Mouse (Mus musculus) CH12.LX (cell line): Measurements from ENCODE around the gene Gm45717. TPM values are rescaled to one million over a fixed set of nuclear protein-coding genes. Genes with fewer than 3 reads are reported as not detected.

Experiments used
- DNase-seq: peaks from one replicate; pipeline ENCODE4 v3.0.0-alpha.2; 2013; ENCODE audit errors: extremely low read depth
- H3K27ac ChIP-seq: 2 replicates; pipeline ENCODE4 v1.5.1; 2012; ENCODE audit warnings: low read depth, mild to moderate bottlenecking, control low read depth, moderate library complexity; ENCODE audit not compliant: insufficient read depth
- H3K27me3 ChIP-seq: replicated peaks from 2 replicates; pipeline ENCODE3; 2012; ENCODE audit warnings: inconsistent platforms
- H3K36me3 ChIP-seq, 2 experiments: replicated peaks in 1 of 2; 2 replicates each; pipeline versions ENCODE3 to v1.6.1; 2012; ENCODE audit warnings: inconsistent platforms in 1 of 2, low read length in 1 of 2, mild to moderate bottlenecking in 1 of 2, mixed read lengths in 1 of 2, moderate library complexity in 1 of 2; ENCODE audit not compliant: control insufficient read depth in 1 of 2, insufficient read depth in 1 of 2
- H3K4me1 ChIP-seq, 2 experiments: 2 replicates each; pipeline ENCODE4 v1.6.1; 2012; ENCODE audit warnings: inconsistent platforms in 1 of 2, moderate library complexity in 1 of 2; ENCODE audit not compliant: insufficient read depth in 2 of 2, control insufficient read depth in 1 of 2
- H3K4me2 ChIP-seq: 2 replicates; pipeline ENCODE4 v1.6.1; 2012; ENCODE audit warnings: low read depth, mild to moderate bottlenecking, control low read depth; ENCODE audit not compliant: poor library complexity, insufficient read depth, severe bottlenecking
- H3K4me3 ChIP-seq, 3 experiments: fragments of 150-350 bp in 1 of 3; sonication (generic) in 1 of 3; replicated peaks in 1 of 3; 2 replicates each; pipeline versions ENCODE3 to v1.5.1; 2011 to 2012; ENCODE audit warnings: low read depth in 2 of 3, low read length in 2 of 3, mild to moderate bottlenecking in 2 of 3, moderate library complexity in 2 of 3, control low read depth in 1 of 3, improper control_type of control experiment in 1 of 3, inconsistent platforms in 1 of 3, mixed read lengths in 1 of 3; ENCODE audit not compliant: poor library complexity in 1 of 3
- H3K79me2 ChIP-seq: replicated peaks from 2 replicates; pipeline ENCODE4 v1.6.1; 2012; ENCODE audit warnings: mild to moderate bottlenecking, moderate library complexity; ENCODE audit not compliant: control insufficient read depth, poor library complexity, insufficient read depth, severe bottlenecking; ENCODE audit errors: extremely low read depth
- H3K9ac ChIP-seq: 2 replicates; pipeline ENCODE4 v1.6.1; 2012; ENCODE audit warnings: low read depth, mild to moderate bottlenecking, control low read depth, moderate library complexity; ENCODE audit not compliant: insufficient read depth
- H3K9me3 ChIP-seq: replicated peaks from 2 replicates; pipeline ENCODE3; 2012; ENCODE audit warnings: low read length, inconsistent platforms, mixed read lengths
- BHLHE40 ChIP-seq: IDR thresholded peaks from 2 replicates; pipeline ENCODE4 v1.6.1; 2011; ENCODE audit warnings: mild to moderate bottlenecking, low read depth, low read length, improper control_type of control experiment
- CHD1 ChIP-seq: IDR thresholded peaks from 2 replicates; pipeline ENCODE4 v1.6.1; 2012; ENCODE audit warnings: low read depth, low read length, improper control_type of control experiment, inconsistent platforms
- CHD2 ChIP-seq: IDR thresholded peaks from 2 replicates; pipeline ENCODE4 v1.6.1; 2011; ENCODE audit warnings: low read length, improper control_type of control experiment
- CTCF ChIP-seq, 2 experiments: IDR thresholded peaks in 1 of 2; conservative IDR thresholded peaks in 1 of 2; 2 replicates each; pipeline ENCODE4 v1.5.1; 2011 to 2012; ENCODE audit warnings: low read depth in 2 of 2, low read length in 2 of 2, improper control_type of control experiment in 1 of 2, inconsistent platforms in 1 of 2, mild to moderate bottlenecking in 1 of 2, moderate library complexity in 1 of 2
- E2F4 ChIP-seq: IDR thresholded peaks from 2 replicates; pipeline ENCODE4 v1.6.1; 2011; ENCODE audit warnings: low read depth, low read length, improper control_type of control experiment; ENCODE audit not compliant: insufficient replicate concordance
- ELF1 ChIP-seq: IDR thresholded peaks from 2 replicates; pipeline ENCODE4 v1.6.1; 2014; ENCODE audit warnings: low read depth, mild to moderate bottlenecking, inconsistent platforms, low read length, improper control_type of control experiment
- EP300 ChIP-seq: IDR thresholded peaks from 2 replicates; pipeline ENCODE4 v1.6.1; 2011; ENCODE audit warnings: low read length, improper control_type of control experiment
- ETS1 ChIP-seq: conservative IDR thresholded peaks from 2 replicates; pipeline ENCODE4 v1.6.1; 2012; ENCODE audit warnings: low read depth, mild to moderate bottlenecking, inconsistent platforms, low read length, improper control_type of control experiment, moderate library complexity
- IRF4 ChIP-seq: IDR thresholded peaks from 2 replicates; pipeline ENCODE4 v1.6.1; 2014; ENCODE audit warnings: low read depth, mild to moderate bottlenecking, inconsistent platforms, low read length, improper control_type of control experiment
- JUND ChIP-seq: conservative IDR thresholded peaks from 2 replicates; pipeline ENCODE4 v1.6.1; 2011; ENCODE audit warnings: low read depth, low read length, improper control_type of control experiment
- MAX ChIP-seq: IDR thresholded peaks from 2 replicates; pipeline ENCODE4 v1.6.1; 2011; ENCODE audit warnings: low read length, improper control_type of control experiment
- MAZ ChIP-seq: IDR thresholded peaks from 2 replicates; pipeline ENCODE4 v1.6.1; 2012; ENCODE audit warnings: low read depth, mild to moderate bottlenecking, inconsistent platforms, low read length, improper control_type of control experiment, moderate library complexity
- MEF2A ChIP-seq: IDR thresholded peaks from 2 replicates; pipeline ENCODE4 v1.6.1; 2014; ENCODE audit warnings: low read depth, mild to moderate bottlenecking, inconsistent platforms, low read length, improper control_type of control experiment, borderline replicate concordance
- MXI1 ChIP-seq: IDR thresholded peaks from 2 replicates; pipeline ENCODE4 v1.6.1; 2011; ENCODE audit warnings: mild to moderate bottlenecking, low read depth, low read length, improper control_type of control experiment
- POLR2A ChIP-seq: IDR thresholded peaks from 2 replicates; pipeline ENCODE4 v1.6.1; 2011; ENCODE audit warnings: low read depth, mild to moderate bottlenecking, improper control_type of control experiment, low read length
- SIN3A ChIP-seq: IDR thresholded peaks from 2 replicates; pipeline ENCODE4 v1.6.1; 2012; ENCODE audit warnings: low read length, improper control_type of control experiment, inconsistent platforms
- TCF12 ChIP-seq: IDR thresholded peaks from 2 replicates; pipeline ENCODE4 v1.6.1; 2014; ENCODE audit warnings: low read depth, mild to moderate bottlenecking, inconsistent platforms, low read length, improper control_type of control experiment
- USF1 ChIP-seq: IDR thresholded peaks from 2 replicates; pipeline ENCODE4 v1.6.1; 2014; ENCODE audit warnings: low read depth, mild to moderate bottlenecking, inconsistent platforms, low read length, improper control_type of control experiment
- USF2 ChIP-seq: conservative IDR thresholded peaks from 2 replicates; pipeline ENCODE4 v1.6.1; 2011; ENCODE audit warnings: low read depth, low read length, improper control_type of control experiment
- ZMIZ1 ChIP-seq: IDR thresholded peaks from 2 replicates; pipeline ENCODE4 v1.6.1; 2012; ENCODE audit warnings: low read depth, mild to moderate bottlenecking, inconsistent platforms, low read length, improper control_type of control experiment
- ZNF384 ChIP-seq: IDR thresholded peaks from 2 replicates; pipeline ENCODE4 v1.6.1; 2012; ENCODE audit warnings: low read depth, low read length, improper control_type of control experiment, inconsistent platforms
- dilution Hi-C: fragments of 300-500 bp; cut with MboI; formaldehyde crosslinking; loops from 2 replicates; pipeline ENCODE4 v1.14.3; 2020; ENCODE audit warnings: low sequenced_read_pairs; ENCODE audit not compliant: extremely low pct_unique_long_range_greater_than_20kb, extremely low pct_ligation_motif_present
- in situ Hi-C: fragments of 300-500 bp; cut with MboI; formaldehyde crosslinking; loops from 3 replicates; pipeline ENCODE4 v1.14.3; 2019; ENCODE audit warnings: low sequenced_read_pairs, low pct_ligation_motif_present, low pct_unique_long_range_greater_than_20kb, mixed read lengths
- polyA plus RNA-seq: library from polyadenylated mRNA; unstranded; fragments of >175 nt; gene quantifications from 2 replicates; pipeline ENCODE4 v1.2.1, GENCODE M21; 2012; ENCODE audit warnings: low read depth; ENCODE audit not compliant: insufficient read length
- total RNA-seq, 2 experiments: library from RNA; depleted of rRNA; stranded (reverse); fragments of 300-350 nt in 1 of 2; fragments of >200 nt in 1 of 2; gene quantifications; 2 replicates each; pipeline ENCODE4 v1.2.3; 2012 to 2014

The Gm45717 gene
- total and polyA plus RNA-seq, 3 experiments: not detected

DNA sequence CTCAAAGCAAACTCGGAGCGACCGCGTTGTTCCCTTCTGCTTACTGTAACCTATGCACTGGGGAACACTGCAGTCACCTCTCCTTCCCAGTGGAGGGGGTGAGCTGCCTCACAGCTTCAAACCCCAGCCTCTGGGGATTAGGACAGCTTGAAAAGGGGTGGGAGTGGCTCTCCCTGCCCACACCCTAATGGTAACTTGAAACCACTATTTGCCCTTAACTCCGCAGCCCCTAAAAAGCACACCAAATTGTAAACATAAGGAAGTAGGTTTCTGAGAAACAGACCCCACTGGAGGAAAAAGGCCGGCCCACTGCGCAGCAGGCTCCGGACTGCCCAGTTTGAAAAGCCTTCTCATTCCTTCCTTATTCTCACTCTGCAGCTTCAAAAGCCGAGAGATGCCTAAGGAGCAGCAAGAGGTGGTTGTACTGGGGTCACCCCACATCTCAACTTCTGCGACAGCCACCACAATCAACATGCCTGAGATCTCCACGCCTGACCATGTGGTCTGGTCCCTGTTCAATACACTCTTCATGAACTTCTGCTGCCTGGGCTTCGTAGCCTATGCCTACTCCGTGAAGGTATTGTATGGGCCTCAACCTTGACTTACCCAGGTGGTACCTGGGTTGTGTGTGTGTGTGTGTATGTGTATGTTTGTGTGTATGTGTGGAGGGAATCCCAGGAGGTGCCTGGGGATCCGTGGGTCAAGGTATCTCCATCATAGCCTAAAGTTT is 12.3 kb upstream of the Gm45717 start:
- TF ChIP-seq E2F4: no peak
- no peak for TF ChIP-seq POLR2A
- TF ChIP-seq MAZ: no peak
- TF ChIP-seq ZMIZ1: no peak
- TF ChIP-seq IRF4: no peak
- TF ChIP-seq MXI1: no peak
- TF ChIP-seq, all 38 proteins: peak for 0
- in situ Hi-C loops (no loop called here), dilution Hi-C loops (no loop called here)
- Histone ChIP-seq H3K9ac (no peak overlapping the region), H3K79me2 (no peaks in the 10 kb centered on the region), H3K4me2 (no peak overlapping the region), H3K36me3 (no peaks in the 10 kb centered on the region), H3K4me3 (peak overlapping the region in 2 of 3 experiments; percentile 41 to 42), H3K27ac (no peak overlapping the region), H3K4me1 (peaks cover 14 to 40% of the 10 kb centered on the region in 2 experiments), H3K9me3 (no peaks in the 10 kb centered on the region), H3K27me3 (no peaks in the 10 kb centered on the region)
- no peak for DNase-seq

DNA sequence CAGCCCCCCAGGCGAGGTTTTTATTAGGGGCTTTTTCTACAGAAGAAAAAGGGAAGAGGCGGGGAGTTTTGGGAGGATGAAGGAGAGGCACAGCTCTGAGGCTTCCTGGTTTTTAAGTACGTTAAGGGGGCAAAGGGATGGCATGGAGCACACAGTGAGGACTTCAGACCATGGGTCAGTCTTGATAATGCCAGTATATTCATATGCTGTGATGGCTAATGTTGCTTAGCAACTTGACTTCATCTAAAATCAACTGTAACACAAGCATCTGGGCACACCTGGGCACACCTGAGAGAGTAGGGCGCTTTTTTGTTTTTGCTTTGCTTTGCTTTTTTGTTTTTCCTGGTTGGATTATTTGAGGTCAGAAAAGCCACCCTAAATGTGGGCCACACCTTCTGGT is 11.2 kb upstream of the Gm45717 start, which contains the start of gene Ifitm1:
Gene Ifitm1 (plus strand): TSS at position 301 of the 400 bp plus-strand sequence.
- Histone ChIP-seq H3K36me3 (no peaks in the 10 kb centered on the region), H3K4me2 (no peak within 1 kb of the TSS), H3K9me3 (no peaks in the 10 kb centered on the region), H3K27ac (no peak within 1 kb of the TSS), H3K27me3 (no peaks in the 10 kb centered on the region), H3K9ac (no peak within 1 kb of the TSS), H3K4me3 (peak within 1 kb of the TSS in 1 of 3 experiments; percentile 41), H3K79me2 (no peaks in the 10 kb centered on the region), H3K4me1 (peaks cover 14 to 34% of the 10 kb centered on the region in 2 experiments)
- in situ Hi-C loops: no loop called here
- dilution Hi-C loops: no loop called here
- DNase-seq: no peak
- no peak for TF ChIP-seq USF1
- TF ChIP-seq IRF4: no peak
- TF ChIP-seq ELF1: no peak
- no peak for TF ChIP-seq MXI1
- no peak for TF ChIP-seq ZNF384
- no peak for TF ChIP-seq JUND
- TF ChIP-seq CTCF (conservative IDR thresholded peaks at IDR 0.05 in 1 of 2, IDR thresholded peaks at IDR 0.05 in 1 of 2; ENCODE audit: low read depth in 2 of 2, low read length in 2 of 2): no peak
- TF ChIP-seq CHD2: no peak
- TF ChIP-seq USF2: no peak
- TF ChIP-seq BHLHE40: no peak
- no peak for TF ChIP-seq E2F4
- TF ChIP-seq MAZ: no peak
- no peak for TF ChIP-seq CHD1
- no peak for TF ChIP-seq ETS1
- no peak for TF ChIP-seq MAX
- TF ChIP-seq SIN3A: no peak
- no peak for TF ChIP-seq MEF2A
- TF ChIP-seq EP300: no peak
- TF ChIP-seq TCF12: no peak
